Mouse (Mus musculus): ENCODE results near the gene Clcn6. TPM values are rescaled to one million over a fixed set of nuclear protein-coding genes. Genes with fewer than 3 reads are reported as not detected.
"Not testable (repeated sequence)": the region's sequence is repeated elsewhere in the genome, so short reads cannot be mapped to it uniquely, and the experiment has no call there.

Clcn6 gene
- total RNA-seq, 1 experiment, result 32.5 TPM

GRCm38 (mm10) chr4:148053417-148053920 is 14.8 kb upstream of the Clcn6 start:
- no peak for DNase-seq (ENCODE audit: low read depth, low spot score)
- Histone ChIP-seq H3K27ac (ENCODE audit: insufficient read depth, low read depth, low read length, poor library complexity, severe bottlenecking) (no peak overlapping the region), H3K4me3 (ENCODE audit: insufficient read depth in 1 of 2, low read depth in 1 of 2, low read length in 2 of 2, poor library complexity in 1 of 2, severe bottlenecking in 1 of 2) (no peak overlapping the region), H3K9me3 (ENCODE audit: control insufficient read depth, insufficient read depth, low read depth, low read length) (no peaks in the 10 kb centered on the region), H3K9ac (ENCODE audit: insufficient read depth, low read depth, low read length, poor library complexity, severe bottlenecking) (no peak overlapping the region), H3K36me3 (ENCODE audit: control insufficient read depth, insufficient read depth, low read length, poor library complexity, severe bottlenecking) (peaks cover 59% of the 10 kb centered on the region), H3K4me1 (ENCODE audit: control insufficient read depth in 2 of 2, insufficient read depth in 2 of 2, low read length in 2 of 2, poor library complexity in 1 of 2) (peaks cover 2% of the 10 kb centered on the region in 2 experiments; a peak in 1 of 4 replicates)
- in situ Hi-C loops (cut with MboI; ENCODE audit: low sequenced_read_pairs in 2 of 2, unreplicated experiment in 2 of 2), result no loop called here
- no peak for TF ChIP-seq MAFK (IDR thresholded peaks at IDR 0.05; ENCODE audit: insufficient read depth, low read depth, low read length)
- TF ChIP-seq ZNF384 (IDR thresholded peaks at IDR 0.05; ENCODE audit: low read depth, low read length), result no peak
- TF ChIP-seq ZC3H11A (IDR thresholded peaks at IDR 0.05; ENCODE audit: borderline replicate concordance, low read depth, low read length), result no peak
- no peak for TF ChIP-seq CHD2 (IDR thresholded peaks at IDR 0.05; ENCODE audit: low read depth, low read length)
- TF ChIP-seq HCFC1 (IDR thresholded peaks at IDR 0.05; ENCODE audit: borderline replicate concordance, insufficient read depth, low read length), result no peak

GRCm38 (mm10) chr4:148052976-148053375 is 14.4 kb upstream of the Clcn6 start:
- in situ Hi-C loops (cut with MboI; ENCODE audit: low sequenced_read_pairs in 2 of 2, unreplicated experiment in 2 of 2), result no loop called here
- H3K4me1 ChIP-seq (ENCODE audit: control insufficient read depth in 2 of 2, insufficient read depth in 2 of 2, low read length in 2 of 2, poor library complexity in 1 of 2), result peaks cover 2% of the 10 kb centered on the region in 2 experiments; a peak in 1 of 4 replicates
- H3K36me3 ChIP-seq (ENCODE audit: control insufficient read depth, insufficient read depth, low read length, poor library complexity, severe bottlenecking), result peaks cover 59% of the 10 kb centered on the region
- H3K9me3 ChIP-seq (ENCODE audit: control insufficient read depth, insufficient read depth, low read depth, low read length), result no peaks in the 10 kb centered on the region
- TF ChIP-seq HCFC1 (IDR thresholded peaks at IDR 0.05; ENCODE audit: borderline replicate concordance, insufficient read depth, low read length) (no peak), ZC3H11A (IDR thresholded peaks at IDR 0.05; ENCODE audit: borderline replicate concordance, low read depth, low read length) (no peak), MAFK (IDR thresholded peaks at IDR 0.05; ENCODE audit: insufficient read depth, low read depth, low read length) (no peak), ZNF384 (IDR thresholded peaks at IDR 0.05; ENCODE audit: low read depth, low read length) (no peak), CHD2 (IDR thresholded peaks at IDR 0.05; ENCODE audit: low read depth, low read length) (no peak)
- H3K27ac ChIP-seq (ENCODE audit: insufficient read depth, low read depth, low read length, poor library complexity, severe bottlenecking), result no peak overlapping the region
- DNase-seq (ENCODE audit: low read depth, low spot score), result no peak
- no peak overlapping the region for H3K9ac ChIP-seq (ENCODE audit: insufficient read depth, low read depth, low read length, poor library complexity, severe bottlenecking)
- H3K4me3 ChIP-seq (ENCODE audit: insufficient read depth in 1 of 2, low read depth in 1 of 2, low read length in 2 of 2, poor library complexity in 1 of 2, severe bottlenecking in 1 of 2), result no peak overlapping the region

GRCm38 (mm10) chr4:148051886-148052285 is 13.3 kb upstream of the Clcn6 start:
- TF ChIP-seq ZNF384 (IDR thresholded peaks at IDR 0.05; ENCODE audit: low read depth, low read length) (no peak), ZC3H11A (IDR thresholded peaks at IDR 0.05; ENCODE audit: borderline replicate concordance, low read depth, low read length) (no peak), CHD2 (IDR thresholded peaks at IDR 0.05; ENCODE audit: low read depth, low read length) (no peak), MAFK (IDR thresholded peaks at IDR 0.05; ENCODE audit: insufficient read depth, low read depth, low read length) (no peak), HCFC1 (IDR thresholded peaks at IDR 0.05; ENCODE audit: borderline replicate concordance, insufficient read depth, low read length) (no peak)
- DNase-seq (ENCODE audit: low read depth, low spot score), result no peak
- Histone ChIP-seq H3K9ac (ENCODE audit: insufficient read depth, low read depth, low read length, poor library complexity, severe bottlenecking) (no peak overlapping the region), H3K4me1 (ENCODE audit: control insufficient read depth in 2 of 2, insufficient read depth in 2 of 2, low read length in 2 of 2, poor library complexity in 1 of 2) (peaks cover 2% of the 10 kb centered on the region in 2 experiments; a peak in 1 of 4 replicates), H3K27ac (ENCODE audit: insufficient read depth, low read depth, low read length, poor library complexity, severe bottlenecking) (no peak overlapping the region), H3K36me3 (ENCODE audit: control insufficient read depth, insufficient read depth, low read length, poor library complexity, severe bottlenecking) (peaks cover 61% of the 10 kb centered on the region), H3K4me3 (ENCODE audit: insufficient read depth in 1 of 2, low read depth in 1 of 2, low read length in 2 of 2, poor library complexity in 1 of 2, severe bottlenecking in 1 of 2) (no peak overlapping the region), H3K9me3 (ENCODE audit: control insufficient read depth, insufficient read depth, low read depth, low read length) (no peaks in the 10 kb centered on the region)
- in situ Hi-C loops (cut with MboI; ENCODE audit: low sequenced_read_pairs in 2 of 2, unreplicated experiment in 2 of 2), result no loop called here

- Histone ChIP-seq H3K9me3 (ENCODE audit: control insufficient read depth, insufficient read depth, low read depth, low read length) (no peaks in the 10 kb centered on the region), H3K4me1 (ENCODE audit: control insufficient read depth in 2 of 2, insufficient read depth in 2 of 2, low read length in 2 of 2, poor library complexity in 1 of 2) (peaks cover 2% of the 10 kb centered on the region in 2 experiments; a peak in 1 of 4 replicates), H3K4me3 (ENCODE audit: insufficient read depth in 1 of 2, low read depth in 1 of 2, low read length in 2 of 2, poor library complexity in 1 of 2, severe bottlenecking in 1 of 2) (no peak overlapping the region), H3K27ac (ENCODE audit: insufficient read depth, low read depth, low read length, poor library complexity, severe bottlenecking) (no peak overlapping the region), H3K9ac (ENCODE audit: insufficient read depth, low read depth, low read length, poor library complexity, severe bottlenecking) (no peak overlapping the region), H3K36me3 (ENCODE audit: control insufficient read depth, insufficient read depth, low read length, poor library complexity, severe bottlenecking) (peaks cover 57% of the 10 kb centered on the region)
- no peak for TF ChIP-seq HCFC1 (IDR thresholded peaks at IDR 0.05; ENCODE audit: borderline replicate concordance, insufficient read depth, low read length)
- in situ Hi-C loops (cut with MboI; ENCODE audit: low sequenced_read_pairs in 2 of 2, unreplicated experiment in 2 of 2), result no loop called here
- DNase-seq (ENCODE audit: low read depth, low spot score), result no peak
Measured at GRCm38 (mm10) chr4:148051046-148051776, 12.6 kb upstream of the Clcn6 start.

GRCm38 (mm10) chr4:148050396-148050914 is 11.8 kb upstream of the Clcn6 start:
- H3K9me3 ChIP-seq (ENCODE audit: control insufficient read depth, insufficient read depth, low read depth, low read length); H3K4me1 ChIP-seq (ENCODE audit: control insufficient read depth in 2 of 2, insufficient read depth in 2 of 2, low read length in 2 of 2, poor library complexity in 1 of 2); H3K27ac ChIP-seq (ENCODE audit: insufficient read depth, low read depth, low read length, poor library complexity, severe bottlenecking); H3K4me3 ChIP-seq (ENCODE audit: insufficient read depth in 1 of 2, low read depth in 1 of 2, low read length in 2 of 2, poor library complexity in 1 of 2, severe bottlenecking in 1 of 2); in situ Hi-C loops (cut with MboI; ENCODE audit: low sequenced_read_pairs in 2 of 2, unreplicated experiment in 2 of 2); DNase-seq (ENCODE audit: low read depth, low spot score); H3K9ac ChIP-seq (ENCODE audit: insufficient read depth, low read depth, low read length, poor library complexity, severe bottlenecking): not testable (repeated sequence)
- H3K36me3 ChIP-seq (ENCODE audit: control insufficient read depth, insufficient read depth, low read length, poor library complexity, severe bottlenecking), result peaks cover 52% of the 10 kb centered on the region
